Comparison of ENCODE assay signal across 28 mouse cellular contexts in the genomic region with DNA sequence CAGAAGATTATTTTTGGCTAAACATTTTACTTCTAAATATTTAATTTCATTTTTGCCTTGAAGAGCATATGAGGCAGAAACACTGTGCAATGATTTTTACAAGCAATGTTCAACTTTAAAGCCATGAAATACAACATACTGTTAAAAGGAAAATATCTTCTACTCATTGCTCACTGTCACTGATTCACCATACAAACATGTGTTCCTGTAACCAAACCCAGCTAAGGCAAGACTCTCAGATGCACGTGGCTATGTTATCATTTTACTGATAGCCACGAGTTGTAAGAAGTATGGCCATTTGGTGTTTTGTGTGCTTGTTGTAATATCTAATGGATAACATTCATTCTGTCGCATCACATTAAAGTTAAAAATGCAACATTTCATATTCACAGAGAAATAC.
"Had no signal": no experiment of that assay in that cellular context is flagged by ENCODE, and none has a peak within 500 bp of the region (broad histone marks: within the 10 kb centered on the region; RNA-seq: fewer than 3 reads in every experiment).

No protein-coding gene starts in this region.

- H3K4me1 ChIP-seq: embryonic facial prominence, embryonic 10.5 days; embryonic facial prominence, embryonic 12.5 days; embryonic facial prominence, embryonic 13.5 days; embryonic facial prominence, embryonic 15.5 days; forebrain, embryonic 10.5 days; forebrain, embryonic 12.5 days; forebrain, embryonic 13.5 days; forebrain, embryonic 15.5 days; heart, embryonic 10.5 days had no signal

- H3K9me3 ChIP-seq: embryonic facial prominence, embryonic 10.5 days; embryonic facial prominence, embryonic 12.5 days; embryonic facial prominence, embryonic 13.5 days; embryonic facial prominence, embryonic 15.5 days; forebrain, embryonic 10.5 days; forebrain, embryonic 12.5 days; forebrain, embryonic 13.5 days; forebrain, embryonic 15.5 days; heart, embryonic 10.5 days had no signal

- H3K36me3 ChIP-seq: embryonic facial prominence, embryonic 10.5 days; embryonic facial prominence, embryonic 12.5 days; embryonic facial prominence, embryonic 13.5 days; embryonic facial prominence, embryonic 15.5 days; forebrain, embryonic 10.5 days; forebrain, embryonic 12.5 days; forebrain, embryonic 15.5 days; heart, embryonic 10.5 days had no signal

- H3K27me3 ChIP-seq: embryonic facial prominence, embryonic 12.5 days; embryonic facial prominence, embryonic 13.5 days; embryonic facial prominence, embryonic 15.5 days; forebrain, embryonic 12.5 days; forebrain, embryonic 13.5 days; forebrain, embryonic 15.5 days had no signal

- ATAC-seq: forebrain, embryonic 13.5 days; forebrain, embryonic 14.5 days; forebrain, embryonic 15.5 days; forebrain, embryonic 16.5 days; forebrain, postnatal 0 days had no signal

- H3K27ac ChIP-seq: embryonic facial prominence, embryonic 10.5 days; embryonic facial prominence, embryonic 12.5 days; embryonic facial prominence, embryonic 13.5 days; embryonic facial prominence, embryonic 15.5 days; forebrain, embryonic 10.5 days; forebrain, embryonic 12.5 days; forebrain, embryonic 13.5 days; forebrain, embryonic 15.5 days; heart, adult 2 months; heart, embryonic 10.5 days had no signal

- H3K4me3 ChIP-seq: embryonic facial prominence, embryonic 10.5 days; embryonic facial prominence, embryonic 12.5 days; embryonic facial prominence, embryonic 13.5 days; embryonic facial prominence, embryonic 15.5 days; erythroblast, embryonic 14.5 days; forebrain, embryonic 10.5 days; forebrain, embryonic 12.5 days; forebrain, embryonic 13.5 days; forebrain, embryonic 15.5 days; heart, adult 2 months; heart, embryonic 10.5 days had no signal

- H3K9ac ChIP-seq: embryonic facial prominence, embryonic 12.5 days; embryonic facial prominence, embryonic 13.5 days; embryonic facial prominence, embryonic 15.5 days; forebrain, embryonic 12.5 days; forebrain, embryonic 13.5 days; forebrain, embryonic 15.5 days; forebrain, postnatal 0 days had no signal

- DNase-seq: cerebellum, adult 8-10 months; cerebellum, adult 9-10 months; cerebellum, adult 9-11 months; cerebellum, postnatal 10 days; cerebellum, postnatal 14 days; cerebellum, postnatal 25 days; cerebellum, postnatal 36 days; embryo, embryonic 11 days; forebrain, postnatal 0 days; gastrocnemius, postnatal 10 days; gastrocnemius, postnatal 14 days; gastrocnemius, postnatal 36 days; heart, adult 11 months; heart, adult 18-20 months; heart, adult 2 months had no signal

- H3K4me2 ChIP-seq: embryonic facial prominence, embryonic 12.5 days; embryonic facial prominence, embryonic 13.5 days; embryonic facial prominence, embryonic 15.5 days; forebrain, embryonic 12.5 days; forebrain, embryonic 13.5 days; forebrain, embryonic 15.5 days; heart, embryonic 11.5 days had no signal
